Mouse (Mus musculus): ENCODE data around the gene Gna14.

Gene Gna14

DNA sequence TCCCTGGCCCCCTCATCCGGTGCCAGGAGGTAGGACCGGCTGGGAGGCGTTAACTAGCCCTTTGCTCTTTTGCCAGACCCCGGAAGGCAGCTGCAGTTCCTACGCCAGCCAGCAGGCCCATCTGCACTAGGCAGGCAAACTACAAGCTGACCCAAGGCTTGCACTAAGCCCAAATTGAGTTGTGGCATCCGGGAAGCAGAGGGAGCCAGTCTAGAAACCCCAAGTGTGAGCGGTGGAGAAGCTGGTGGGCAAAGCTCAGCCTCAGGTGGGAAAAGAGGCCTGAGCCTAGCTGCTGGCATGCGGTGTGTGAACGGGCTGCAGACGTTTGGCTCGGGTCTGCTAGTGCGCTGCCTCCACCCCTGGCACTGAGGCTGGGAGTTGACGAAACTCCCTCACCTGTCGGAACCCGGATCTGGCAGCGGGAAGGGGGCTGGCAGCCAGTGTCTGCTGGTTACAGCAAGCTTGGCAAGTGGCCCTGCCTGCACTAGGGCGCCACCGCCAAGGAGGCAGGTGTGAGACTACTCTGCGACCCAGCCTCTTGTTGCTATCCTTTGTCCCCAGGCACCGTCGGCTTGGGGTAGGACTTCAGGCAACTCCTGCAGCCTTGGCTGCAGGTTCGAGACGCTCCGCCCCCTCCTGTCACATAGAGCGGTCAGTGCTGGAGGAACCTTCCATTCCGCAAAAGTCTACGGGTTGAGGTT lies at the start of gene Gna14:
Gene Gna14 (plus strand): TSS at position 232 of the 701 bp plus-strand sequence.
- peak; percentile 80 to 88 for DNase-seq

DNA sequence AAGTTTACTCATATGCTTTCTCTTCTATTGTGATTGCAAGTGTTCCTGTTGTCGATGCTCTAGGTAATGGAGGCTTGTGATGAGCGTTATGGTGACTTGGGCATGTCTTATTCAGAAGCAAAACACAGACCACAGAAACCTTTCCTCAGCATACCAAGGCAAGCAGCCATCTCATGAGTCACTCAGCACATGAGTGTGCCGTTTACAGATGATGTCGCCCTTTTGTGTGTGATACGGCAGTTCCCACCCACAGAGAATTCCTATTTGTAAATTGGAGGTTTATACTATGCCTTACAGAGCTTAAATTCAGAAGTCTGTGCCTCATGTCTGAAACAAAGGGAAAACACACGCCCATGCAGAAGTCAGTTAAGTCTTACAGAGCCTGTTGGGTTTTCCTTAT lies 49.0 kb upstream of the Gna14 start:
- DNase-seq, result no peak

DNA sequence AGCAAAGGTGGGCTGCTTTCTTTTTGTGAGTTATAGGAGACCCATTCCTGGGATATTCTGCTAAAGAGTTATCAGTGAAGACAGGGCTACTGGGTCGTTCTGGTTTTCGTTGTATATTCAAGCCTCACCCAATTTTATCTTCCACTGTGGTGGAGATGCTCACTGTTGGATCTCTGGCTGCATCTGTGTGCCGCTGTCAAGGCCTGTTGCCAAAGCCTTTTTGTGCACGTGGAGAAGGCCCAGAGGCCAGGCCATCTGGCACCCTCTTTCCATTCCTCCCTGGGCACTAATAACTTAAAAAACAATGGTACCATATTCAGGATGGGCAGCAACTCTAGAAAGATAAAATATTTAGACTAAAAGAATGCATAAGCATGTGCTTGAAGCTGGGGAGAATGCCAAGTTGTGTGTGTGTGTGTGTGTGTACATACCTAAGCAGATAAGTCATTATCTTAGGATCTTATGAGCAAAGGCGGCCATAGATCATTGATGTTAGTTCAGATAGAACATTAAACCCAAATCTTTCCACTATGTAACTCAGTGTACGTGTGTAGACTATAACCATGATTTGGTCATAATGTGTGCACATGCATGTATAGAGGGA lies 45.3 kb upstream of the Gna14 start:
- DNase-seq, result no peak

DNA sequence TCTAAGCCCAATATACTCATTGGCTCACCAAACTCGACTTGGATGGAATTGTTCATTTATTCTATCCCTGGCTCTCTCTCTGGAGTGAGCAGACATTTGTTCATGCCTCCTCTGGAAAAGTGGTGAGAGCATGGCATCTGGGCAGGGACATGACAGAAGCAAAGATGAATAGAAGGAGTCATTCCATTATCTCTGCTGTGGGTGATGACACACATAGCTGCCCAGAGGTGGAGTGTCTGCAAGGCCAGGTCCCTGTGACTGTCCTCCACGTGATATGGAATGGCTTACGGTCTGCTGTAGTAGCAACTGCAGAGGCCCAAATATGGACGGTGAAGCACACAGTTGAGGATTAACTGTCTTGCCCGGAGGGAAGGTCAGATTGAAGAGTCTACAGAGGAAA lies 41.2 kb upstream of the Gna14 start:
- DNase-seq, result no peak

DNA sequence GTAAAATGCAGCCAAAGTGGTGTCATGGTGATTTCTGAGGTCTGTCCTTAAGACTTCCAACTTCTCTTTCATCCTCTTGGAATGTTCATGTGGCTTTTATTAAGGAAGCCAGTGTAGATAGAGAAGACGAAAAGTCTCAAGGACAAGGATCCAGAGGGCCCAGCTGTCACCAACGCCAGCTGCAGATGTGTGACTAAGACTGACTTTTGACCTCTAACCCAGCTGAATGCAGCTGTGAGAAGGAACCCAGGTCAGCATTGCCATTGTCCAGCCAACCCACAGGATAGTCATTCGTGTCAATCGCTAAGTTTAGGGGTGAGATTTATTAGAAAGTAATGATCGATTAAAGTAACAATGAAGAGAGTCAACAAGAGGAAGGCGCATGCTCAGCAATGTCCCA lies 32.5 kb upstream of the Gna14 start:
- DNase-seq, result peak; percentile 7 to 13

DNA sequence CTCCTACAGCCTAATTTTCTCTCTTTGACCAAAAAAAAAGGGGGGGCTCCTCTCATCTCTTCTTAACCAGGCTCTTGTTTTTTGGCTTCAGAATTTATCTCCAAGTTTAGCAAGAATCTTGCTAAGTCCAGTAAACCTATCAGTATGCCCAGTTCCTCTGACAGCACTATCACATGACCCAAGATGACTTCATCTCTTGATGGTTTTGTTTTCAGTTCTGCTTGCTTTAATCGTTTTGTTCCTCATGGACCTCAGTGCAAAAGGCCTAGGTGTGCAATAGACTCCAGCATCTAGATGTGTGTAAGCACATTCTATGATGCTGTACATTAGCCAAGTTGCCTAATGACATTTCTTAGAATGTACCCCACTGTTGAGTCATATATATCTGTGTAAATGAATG lies 27.8 kb upstream of the Gna14 start:
- no peak for DNase-seq

DNA sequence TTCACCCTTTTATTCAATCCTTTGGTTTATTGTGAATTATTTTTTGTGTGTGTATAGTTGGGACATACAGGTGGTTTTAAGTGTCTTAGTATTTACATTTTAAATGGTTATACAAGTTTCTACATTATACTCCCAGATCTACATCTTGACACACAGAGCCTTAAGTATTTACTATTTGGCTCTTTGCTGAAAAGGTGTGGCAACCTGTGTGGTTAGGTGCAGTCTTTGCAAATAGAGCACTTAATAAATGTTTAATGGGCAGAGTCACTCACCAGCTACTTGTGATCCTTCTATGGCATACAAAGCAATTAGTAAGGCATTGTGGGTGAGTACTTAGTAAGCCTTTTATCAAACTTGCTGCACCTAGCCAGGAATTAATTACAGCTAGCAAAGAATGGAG lies 24.3 kb upstream of the Gna14 start:
- no peak for DNase-seq

DNA sequence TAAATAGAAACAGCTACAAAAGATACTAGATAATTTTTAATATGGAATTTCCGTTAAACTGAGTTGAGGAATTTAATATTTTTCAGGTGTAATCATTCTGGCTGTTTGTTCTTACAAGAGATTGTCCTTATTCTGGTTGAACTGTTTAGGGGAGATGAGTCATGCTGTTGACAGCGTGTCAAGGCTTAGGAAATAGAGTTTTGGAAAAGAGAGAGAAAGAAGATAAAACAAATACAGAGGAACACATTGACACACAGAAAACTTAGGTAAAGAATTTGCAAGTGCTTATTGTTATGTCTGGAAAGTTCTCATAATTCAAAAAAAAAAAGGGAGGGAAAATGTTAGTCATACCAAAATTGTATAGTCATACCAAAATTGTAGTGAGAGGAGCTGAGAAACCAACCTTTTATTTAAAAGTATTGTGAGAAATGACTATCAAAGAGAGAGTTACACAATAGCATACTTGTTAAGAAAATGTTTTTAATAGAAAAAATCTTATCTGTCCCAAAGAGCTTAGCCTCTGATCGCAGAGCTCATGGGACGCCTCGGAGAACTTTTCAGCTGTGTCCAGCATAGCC lies 17.4 kb upstream of the Gna14 start:
- DNase-seq, result no peak

DNA sequence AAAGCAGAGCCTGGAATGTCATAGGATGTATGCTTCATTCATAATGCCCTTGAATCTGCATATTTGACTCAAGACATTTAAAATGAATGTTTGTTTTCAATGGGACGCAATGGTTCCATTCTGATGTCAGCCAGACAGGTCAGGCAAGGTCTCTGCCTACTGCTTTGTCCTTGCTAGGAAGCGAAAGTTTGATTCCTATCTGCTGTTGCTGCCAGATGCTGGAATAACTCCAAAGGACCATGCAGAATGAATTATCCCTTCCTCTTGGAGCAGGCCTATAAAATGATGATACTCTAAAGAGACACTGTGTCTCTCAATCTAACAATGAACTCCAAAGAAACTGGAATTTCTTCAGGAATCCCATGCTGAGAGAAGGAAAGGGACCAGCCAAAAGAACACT lies 10.0 kb upstream of the Gna14 start:
- peak; percentile 42 to 47 for DNase-seq

DNA sequence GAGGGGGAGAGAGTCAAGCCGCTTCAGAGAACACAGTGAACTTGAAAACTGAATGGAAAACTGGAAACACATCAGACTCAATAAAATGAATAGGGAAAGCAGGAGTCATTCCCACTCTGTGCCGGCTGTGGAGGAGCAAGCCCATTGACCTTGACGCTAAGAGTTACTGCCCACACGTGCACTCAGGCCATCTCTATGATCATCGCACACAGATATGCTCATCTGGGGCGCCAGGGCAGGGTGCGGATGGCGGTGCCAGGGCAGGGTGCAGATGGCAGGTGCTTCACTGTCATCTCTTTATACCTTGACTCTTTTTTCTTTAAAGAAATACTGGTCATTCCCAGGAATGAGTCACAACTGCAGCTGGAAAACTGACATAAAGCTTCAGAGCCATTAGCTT lies 4.2 kb upstream of the Gna14 start:
- no peak for DNase-seq

DNA sequence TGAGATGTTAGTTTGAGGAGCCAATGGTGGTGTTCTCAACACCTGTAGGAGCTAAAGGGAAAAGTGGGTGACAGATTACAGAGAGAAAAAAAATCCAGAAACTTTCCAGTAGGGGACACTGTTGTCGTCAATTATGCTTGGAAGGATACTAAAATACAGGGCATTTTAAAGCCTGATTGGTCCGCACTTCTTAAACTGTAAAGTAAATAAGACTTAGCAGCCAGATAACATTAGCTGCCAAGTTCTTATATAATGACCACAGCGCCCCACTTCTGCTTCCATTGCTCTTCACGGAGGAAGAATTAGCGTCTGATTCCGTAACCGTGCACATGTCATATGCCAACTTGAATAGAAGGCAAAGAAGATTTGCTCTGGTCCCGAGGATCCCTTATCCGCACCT lies 683 bp upstream of the Gna14 start:
- peak in 1 of 2 experiments; percentile 50 for DNase-seq

DNA sequence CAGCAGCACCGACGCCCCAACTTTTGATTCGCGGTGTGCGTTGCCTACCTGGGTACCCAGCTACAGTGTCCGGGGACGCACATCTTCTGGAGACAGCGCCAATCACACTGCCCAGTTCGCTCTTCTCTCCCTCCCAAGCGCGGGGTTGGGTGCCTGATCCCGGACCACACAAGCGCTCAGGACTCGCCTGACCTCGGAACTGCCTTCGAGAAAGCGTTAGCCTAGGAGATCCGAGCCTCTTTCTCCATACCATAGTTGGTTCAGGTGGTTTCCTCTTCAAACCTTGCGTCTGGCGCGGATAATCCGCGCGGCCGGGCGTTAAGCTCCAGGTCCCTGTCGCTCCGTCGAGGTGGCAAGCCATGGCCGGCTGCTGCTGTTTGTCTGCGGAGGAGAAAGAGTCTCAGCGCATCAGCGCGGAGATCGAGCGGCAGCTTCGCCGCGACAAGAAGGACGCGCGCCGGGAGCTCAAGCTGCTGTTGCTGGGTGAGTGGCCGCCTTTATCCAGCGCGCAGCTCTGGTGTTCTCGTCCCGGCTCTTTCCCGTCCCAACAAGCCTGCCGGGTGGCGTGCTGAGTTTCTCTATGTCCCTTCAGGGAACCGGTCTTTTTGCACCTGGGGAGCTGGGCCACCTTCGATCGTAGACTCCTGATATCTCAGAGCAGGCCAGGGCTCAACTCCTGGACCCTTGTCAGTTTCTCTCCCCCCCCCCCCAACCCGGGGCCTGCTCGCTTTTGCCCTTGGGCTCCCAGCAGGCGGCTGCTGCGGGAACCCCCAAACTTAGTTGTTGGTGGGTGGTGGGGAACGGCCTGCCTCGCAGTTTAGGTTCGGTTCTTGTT lies 990 bp downstream of the Gna14 start:
- peak in 1 of 2 experiments; percentile 46 for DNase-seq

DNA sequence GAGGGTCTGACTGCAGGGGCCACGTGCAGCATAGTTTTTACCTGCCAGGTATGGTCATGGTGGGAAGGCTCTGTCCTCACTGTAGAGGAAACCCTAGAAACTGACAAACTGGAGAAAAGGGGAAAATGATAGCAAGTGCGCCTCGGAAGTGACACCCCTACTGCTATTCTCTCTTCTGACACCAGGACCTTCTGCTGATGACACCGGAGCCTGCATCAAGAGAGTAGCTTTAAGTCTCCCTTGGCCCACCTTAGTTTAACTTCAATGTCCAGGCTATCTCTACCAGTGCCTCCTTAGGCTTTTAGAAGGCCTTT lies 1.6 kb downstream of the Gna14 start:
- no peak for DNase-seq

DNA sequence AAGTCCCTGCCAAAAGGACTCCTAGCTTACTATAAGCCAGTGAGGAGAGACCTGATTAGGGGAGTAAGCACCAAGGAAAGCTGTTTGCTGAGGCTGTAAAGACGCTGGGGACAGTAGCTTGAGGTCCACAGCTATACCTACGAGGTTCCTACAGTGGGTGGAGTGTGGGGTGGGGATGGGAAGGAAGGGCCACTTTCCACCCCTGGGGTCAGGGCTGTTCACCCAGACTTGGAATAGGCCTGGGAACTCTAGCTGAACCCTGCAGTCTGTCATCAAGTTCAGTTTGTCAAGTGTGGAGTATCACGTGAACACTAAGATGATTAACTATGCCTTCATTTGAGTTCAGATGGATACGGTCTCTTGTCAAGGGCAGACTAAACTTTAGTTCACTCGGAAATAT lies 2.3 kb downstream of the Gna14 start:
- peak; percentile 42 to 48 for DNase-seq

DNA sequence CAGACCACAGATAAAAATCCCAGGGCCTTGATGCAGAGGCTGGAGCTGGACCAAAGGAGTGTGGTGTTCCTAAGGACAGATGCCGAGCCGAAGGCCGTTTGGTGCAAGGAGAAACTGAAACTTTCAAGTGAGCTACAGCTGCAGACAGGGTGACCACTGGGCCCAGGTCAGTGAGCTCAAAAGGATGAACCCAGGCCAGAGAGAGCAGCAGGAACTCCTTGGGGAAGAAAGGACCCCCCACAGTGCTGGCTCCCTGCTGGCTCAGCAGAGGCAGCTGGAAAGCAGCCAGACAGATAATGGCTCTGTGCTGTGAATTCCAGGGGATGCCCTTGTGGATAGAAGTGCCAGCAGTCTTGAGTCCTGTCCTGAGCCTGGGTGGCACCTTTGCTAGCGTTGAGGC lies 3.7 kb downstream of the Gna14 start:
- peak; percentile 72 to 75 for DNase-seq

DNA sequence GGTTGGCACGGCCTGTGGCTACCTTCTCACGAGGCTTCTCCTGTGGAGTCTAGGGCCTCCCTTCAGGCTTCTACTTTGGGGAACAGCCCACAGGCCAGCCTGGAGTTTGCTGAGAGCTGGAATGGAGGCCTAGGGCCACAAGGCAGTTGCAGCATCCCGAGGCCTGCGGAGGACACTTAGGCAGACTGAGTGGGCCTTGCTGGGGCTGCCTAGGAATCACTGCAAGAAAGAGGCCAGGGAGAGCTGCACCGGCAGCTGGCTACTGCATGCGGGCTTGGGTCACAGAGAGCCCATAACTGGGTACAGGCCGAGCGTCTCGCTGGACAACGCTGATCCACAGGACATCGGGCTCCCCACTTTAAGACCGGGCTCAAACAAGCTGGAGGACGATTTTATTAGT lies 4.3 kb downstream of the Gna14 start:
- DNase-seq, result no peak

DNA sequence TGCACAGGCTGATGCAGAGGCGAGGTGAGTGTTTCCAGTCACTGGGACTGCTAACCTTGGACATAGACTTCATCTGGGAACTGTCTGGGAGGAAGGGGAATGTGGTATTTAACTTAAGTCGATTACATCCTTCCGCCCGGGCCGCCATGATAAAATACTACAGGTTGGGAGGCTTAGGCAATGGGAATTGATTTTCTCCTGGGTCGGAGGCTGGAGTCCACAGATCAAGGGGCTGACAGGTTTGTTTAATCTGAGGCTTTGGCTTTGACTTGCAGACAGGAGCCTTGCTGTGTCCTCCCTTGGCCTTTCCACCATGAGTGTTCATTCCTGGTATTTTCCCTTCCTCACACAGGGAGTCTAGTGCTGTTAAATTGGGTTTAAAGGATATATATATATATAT lies 5.8 kb downstream of the Gna14 start:
- no peak for DNase-seq

DNA sequence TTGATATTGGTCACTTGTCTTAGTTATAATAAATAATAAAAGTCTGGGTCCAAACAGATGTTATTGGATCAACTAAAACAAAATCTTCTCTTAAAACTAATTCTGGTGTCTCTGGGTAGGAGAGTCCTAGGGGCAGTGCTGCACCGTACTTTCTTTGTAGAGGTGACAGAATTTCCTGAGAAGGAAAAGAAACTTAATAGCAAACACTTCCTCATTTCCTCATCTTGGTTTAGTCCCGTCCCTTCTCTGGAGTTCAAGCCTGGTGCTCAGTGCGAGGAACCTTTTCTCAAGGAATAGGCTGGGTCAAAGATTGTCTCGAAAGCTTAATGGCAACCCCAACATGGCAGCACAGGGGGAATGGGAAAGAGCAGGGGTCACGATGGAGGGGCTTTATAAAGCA lies 7.8 kb downstream of the Gna14 start:
- no peak for DNase-seq

DNA sequence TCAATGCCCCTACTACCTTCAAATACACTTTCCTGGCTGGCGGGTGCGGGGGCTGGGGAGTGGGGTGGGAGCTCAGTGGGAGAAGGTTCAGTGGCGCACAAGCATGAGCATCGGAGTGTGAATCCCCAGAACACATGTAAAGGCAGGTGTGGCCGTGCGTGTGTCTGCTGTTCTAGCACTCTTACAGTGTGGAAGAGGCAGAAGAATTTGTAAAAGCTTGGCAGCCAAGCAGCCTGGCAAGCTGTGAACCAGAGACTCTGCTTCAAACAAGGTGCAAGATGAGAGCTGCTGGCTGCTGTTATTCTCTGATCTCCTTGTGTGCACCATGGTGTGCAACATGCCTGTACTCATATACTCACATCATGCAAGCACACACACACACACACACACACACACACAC lies 11.1 kb downstream of the Gna14 start:
- DNase-seq, result no peak

DNA sequence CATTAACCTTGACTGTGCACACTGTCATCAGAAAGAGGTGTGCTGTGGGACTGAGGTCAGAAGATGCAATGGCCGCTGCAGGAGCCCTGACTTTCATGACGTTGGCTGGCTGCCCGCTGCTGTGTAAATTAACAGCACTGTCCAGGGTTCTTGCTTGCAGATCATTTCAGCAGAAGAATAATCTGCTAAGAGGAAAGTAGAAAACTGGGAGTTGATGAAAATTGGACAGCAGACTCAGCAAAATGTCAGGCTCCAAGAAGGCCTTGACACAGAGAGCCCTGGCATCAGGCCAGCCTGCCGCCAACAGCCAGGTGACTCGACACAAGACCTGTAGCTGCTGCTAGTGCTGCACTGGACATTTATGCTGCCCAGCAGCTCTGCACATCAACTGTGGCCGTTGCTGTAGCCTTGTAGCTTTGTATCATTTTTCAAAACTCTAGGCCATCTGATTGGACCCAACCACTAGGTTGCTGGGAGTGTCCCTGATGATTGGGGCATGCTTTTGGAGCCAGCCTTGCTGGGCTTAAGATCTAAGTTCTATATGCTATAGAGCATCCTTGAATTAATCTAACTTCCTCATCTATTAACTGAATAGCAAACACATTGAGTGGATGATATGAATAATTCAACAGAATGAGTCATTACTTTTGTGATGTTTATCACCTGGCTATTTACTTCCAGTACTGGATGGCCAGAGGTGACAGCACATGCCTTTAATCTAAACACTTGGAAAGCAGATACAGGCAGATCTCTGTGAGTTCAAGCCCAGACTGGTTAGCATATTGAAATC lies 12.5 kb downstream of the Gna14 start:
- peak; percentile 59 to 75 for DNase-seq

DNA sequence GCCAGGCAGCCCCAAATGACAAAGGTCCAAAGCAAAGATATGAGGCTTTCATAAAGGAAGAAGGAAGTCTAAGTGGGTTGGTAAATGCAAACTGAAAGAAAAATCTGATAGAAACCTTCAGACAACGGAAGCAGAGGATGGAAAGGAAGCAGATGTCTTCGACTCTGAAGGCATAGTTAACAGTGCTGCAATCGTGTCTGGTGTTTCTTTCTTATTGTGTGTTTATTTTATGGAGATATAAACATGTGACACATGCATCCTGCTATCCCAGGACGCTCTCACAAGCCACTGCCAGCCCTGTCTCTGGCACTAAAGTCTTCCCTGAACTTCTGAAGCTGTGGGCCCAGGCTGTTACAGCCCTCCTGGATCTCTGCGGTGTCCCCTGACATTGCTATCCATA lies 13.2 kb downstream of the Gna14 start:
- no peak for DNase-seq

DNA sequence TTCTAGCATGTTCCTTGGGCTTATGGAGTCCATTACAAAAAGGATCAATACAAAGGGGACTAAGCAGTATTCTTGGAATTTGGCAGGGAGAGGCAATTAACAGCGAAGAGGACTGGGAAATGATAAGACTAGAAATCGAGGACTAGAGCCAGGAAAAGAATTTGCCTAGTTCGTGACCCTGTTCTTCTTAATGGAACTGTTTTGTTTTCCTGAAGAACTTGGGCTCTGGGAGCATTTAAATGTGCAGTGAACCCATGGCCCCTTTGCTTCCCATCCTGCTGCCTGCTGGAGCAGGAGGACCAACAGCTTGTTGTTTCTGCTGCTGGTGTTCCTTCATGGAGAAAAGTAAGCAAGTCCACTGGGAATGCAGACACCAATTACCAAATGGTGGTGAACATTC lies 15.3 kb downstream of the Gna14 start:
- DNase-seq, result peak; percentile 23 to 43

DNA sequence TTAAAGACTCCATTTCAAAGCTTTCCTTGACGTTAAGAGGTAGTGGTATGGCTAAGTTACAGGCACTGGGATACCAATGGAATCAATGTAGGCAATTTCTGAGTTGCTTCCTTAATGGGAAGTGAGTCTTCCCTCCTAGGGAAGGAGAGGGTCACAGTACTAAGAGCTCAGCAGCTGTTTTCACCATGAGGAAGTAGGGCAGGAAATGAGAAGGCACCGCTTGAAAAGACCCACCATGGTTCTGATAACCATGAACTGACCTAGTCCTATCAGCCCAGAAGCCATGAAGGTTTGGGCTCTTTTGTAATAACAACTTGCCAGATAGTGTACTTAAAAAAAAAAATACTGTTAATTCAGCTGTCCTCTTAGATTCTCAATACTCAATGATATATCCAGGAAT lies 20.6 kb downstream of the Gna14 start:
- DNase-seq, result no peak

Data from kidney, postnatal 36 days (tissue).